Mouse (Mus musculus): Measurements from ENCODE around the gene Ugdh.

DNA sequence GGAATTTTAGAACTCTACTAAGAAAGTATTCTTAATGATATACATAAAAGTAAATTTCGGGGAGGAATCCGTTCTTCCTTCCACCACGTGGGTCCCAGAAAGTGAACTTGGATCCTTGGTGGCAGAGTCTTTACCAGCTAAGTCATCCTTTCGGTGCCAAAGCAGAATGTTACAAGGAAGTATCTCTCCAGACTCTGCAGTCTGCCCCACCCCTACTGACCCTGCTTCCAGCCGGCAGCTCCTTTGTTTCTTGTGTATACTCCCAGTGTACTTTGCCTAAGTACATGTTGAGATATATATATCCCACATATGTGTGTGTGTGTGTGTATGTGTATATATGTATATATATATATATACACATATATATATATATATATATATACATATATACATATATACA is 6.3 kb downstream of the Ugdh start:
- TF ChIP-seq NANOG (IDR thresholded peaks at IDR 0.05; ENCODE audit: borderline replicate concordance, low read length): no peak
- TF ChIP-seq CTCF (conservative IDR thresholded peaks at IDR 0.05; ENCODE audit: low read length): no peak
- TF ChIP-seq POU5F1 (IDR thresholded peaks at IDR 0.05; ENCODE audit: borderline replicate concordance, low read length): no peak
